In genomic region chr2:64965227-64965864, GRCm38 (mm10) we compare ENCODE assay signal across 8 mouse cellular contexts. TPM values are rescaled to one million over a fixed set of nuclear protein-coding genes. Genes with fewer than 3 reads are reported as not detected.
DNase-seq lines count a peak whose midpoint lies in the region; ATAC-seq and TF ChIP-seq lines count a peak whose summit lies in the region.

No protein-coding gene starts in this region.

- TF ChIP-seq CTCF in liver, embryonic 14.5 days (IDR thresholded peaks at IDR 0.05; ENCODE audit: low read depth) = peak; percentile 43; the same call in 1 of the 2 replicates

- H3K27me3 ChIP-seq in intestine, embryonic 14.5 days (replicated peaks; ENCODE audit: control insufficient read depth, insufficient read depth, low read length) = no peaks in the 10 kb centered on the region
- H3K27me3 ChIP-seq in liver, embryonic 14.5 days (ENCODE audit: control insufficient read depth, insufficient read depth, low read length) = no peaks in the 10 kb centered on the region

- no peak overlapping the region for H3K4me2 ChIP-seq in intestine, embryonic 14.5 days (ENCODE audit: low read length)
- H3K4me2 ChIP-seq in liver, embryonic 14.5 days (ENCODE audit: low read depth) = no peak overlapping the region

- 27% methylated on average over 5 of the region's 5 CpGs for WGBS in intestine, embryonic 14.5 days
- 23% methylated on average over 5 of the region's 5 CpGs for WGBS in liver, embryonic 14.5 days (ENCODE audit: insufficient replicate concordance)

- no peaks in the 10 kb centered on the region for H3K9me3 ChIP-seq in intestine, embryonic 14.5 days (ENCODE audit: control insufficient read depth, low read length)
- no peaks in the 10 kb centered on the region for H3K9me3 ChIP-seq in liver, embryonic 14.5 days (ENCODE audit: control insufficient read depth, low read length)

- DNase-seq in kidney, adult 18-20 months = peak; percentile 20
- DNase-seq in kidney, adult 11 months = no peak
- peak; percentile 22 for DNase-seq in Muller cell, postnatal 12 days (ENCODE audit: inconsistent ontology term)
- DNase-seq in embryo, embryonic 9.5 days (ENCODE audit: extremely low spot score) = peak; percentile 45
- no peak for DNase-seq in intestine, embryonic 14.5 days (ENCODE audit: low spot score)
- no peak for DNase-seq in liver, embryonic 14.5 days (ENCODE audit: low read depth in 3 of 3, low spot score in 3 of 3)
- DNase-seq in retina, postnatal 1 day = peak; percentile 75
- DNase-seq in adrenal gland, adult 18-20 months (ENCODE audit: low spot score in 2 of 2) = no peak

- no peak for TF ChIP-seq EP300 in liver, embryonic 14.5 days (IDR thresholded peaks at IDR 0.05; ENCODE audit: low read depth)

- H3K4me3 ChIP-seq in intestine, embryonic 14.5 days (ENCODE audit: low read depth, low read length) = no peak overlapping the region
- H3K4me3 ChIP-seq in liver, embryonic 14.5 days (ENCODE audit: insufficient read depth in 1 of 2, low read depth in 2 of 2, low read length in 2 of 2) = no peak overlapping the region

- no peaks in the 10 kb centered on the region for H3K36me3 ChIP-seq in intestine, embryonic 14.5 days (ENCODE audit: control insufficient read depth, insufficient read depth, low read length)
- H3K36me3 ChIP-seq in liver, embryonic 14.5 days (replicated peaks; ENCODE audit: control insufficient read depth, insufficient read depth, low read depth) = no peaks in the 10 kb centered on the region

- H3K27ac ChIP-seq in intestine, embryonic 14.5 days (ENCODE audit: low read depth) = no peak overlapping the region
- H3K27ac ChIP-seq in liver, embryonic 14.5 days = no peak overlapping the region

- no peak overlapping the region for H3K9ac ChIP-seq in intestine, embryonic 14.5 days (ENCODE audit: low read length)
- no peak overlapping the region for H3K9ac ChIP-seq in liver, embryonic 14.5 days (replicated peaks)

- ATAC-seq in intestine, embryonic 14.5 days (replicated peaks; ENCODE audit: low FRiP score, low TSS enrichment, low read depth) = peak; percentile 82
- ATAC-seq in liver, embryonic 14.5 days (ENCODE audit: insufficient read depth) = no peak

- peaks cover 5% of the 10 kb centered on the region; the same call in 1 of the 2 replicates for H3K4me1 ChIP-seq in intestine, embryonic 14.5 days (replicated peaks; ENCODE audit: control insufficient read depth, insufficient read depth, low read length)
- no peaks in the 10 kb centered on the region for H3K4me1 ChIP-seq in liver, embryonic 14.5 days (replicated peaks; ENCODE audit: control insufficient read depth in 2 of 2, insufficient read depth in 2 of 2, low read length in 1 of 2)

RNA-seq across cellular contexts. Expression of gene Grb14, which starts 59.4 kb away (rescaled TPM):
- polyA plus RNA-seq in intestine, embryonic 14.5 days (2014; fragmentation: Nextera tagmentation; extraction: Ambion mirVana) = 16.7 and 18.0 TPM in 2 replicates
- polyA plus RNA-seq in liver, embryonic 14.5 days (2012; rRNA removed) = 1.4 and 2.4 TPM in 2 replicates
- polyA plus RNA-seq in liver, embryonic 14.5 days (2014; fragmentation: Nextera tagmentation; extraction: Ambion mirVana) = 6.7 and 6.9 TPM in 2 replicates
- total RNA-seq in adrenal gland, adult 18-20 months (2021) = 10 to 100 TPM; 21.8 to 42.5 TPM

Comparison
In these comparisons a context has a peak if more than half of its experiments do, and no peak if none do; other contexts are left out.
1. DNase-seq: peak in kidney, adult 18-20 months (single experiment), Muller cell, postnatal 12 days (single experiment), embryo, embryonic 9.5 days (single experiment) and retina, postnatal 1 day (single experiment); none in kidney, adult 11 months (single experiment), intestine, embryonic 14.5 days (single experiment), liver, embryonic 14.5 days (0 of 3) and adrenal gland, adult 18-20 months (0 of 2).